Comparison of ENCODE assay signal across 8 mouse cellular contexts in genomic region chr13:49371428-49371899, GRCm38 (mm10). TPM values are rescaled to one million over a fixed set of nuclear protein-coding genes. Genes with fewer than 3 reads are reported as not detected.
DNase-seq lines count a peak whose midpoint lies in the region; ATAC-seq lines count a peak whose summit lies in the region.

No protein-coding gene starts in this region.

- H3K27ac ChIP-seq in embryonic facial prominence, embryonic 12.5 days: peak overlapping the region; percentile 65
- peak overlapping the region; percentile 88 for H3K27ac ChIP-seq in heart, embryonic 16.5 days (ENCODE audit: low read length)
- H3K27ac ChIP-seq in kidney, embryonic 16.5 days (ENCODE audit: low read length): peak overlapping the region; percentile 86
- peak overlapping the region; percentile 67 for H3K27ac ChIP-seq in liver, embryonic 13.5 days

- WGBS in embryonic facial prominence, embryonic 12.5 days: 23% methylated on average over 3 of the region's 3 CpGs
- 17% methylated on average over 3 of the region's 3 CpGs for WGBS in heart, embryonic 16.5 days
- WGBS in kidney, embryonic 16.5 days: 7% methylated on average over 3 of the region's 3 CpGs
- WGBS in liver, embryonic 13.5 days (ENCODE audit: insufficient replicate concordance): 35% methylated on average over 3 of the region's 3 CpGs

- peaks cover 43% of the 10 kb centered on the region for H3K36me3 ChIP-seq in embryonic facial prominence, embryonic 12.5 days
- H3K36me3 ChIP-seq in heart, embryonic 16.5 days (ENCODE audit: control insufficient read depth, insufficient read depth): peaks cover 12% of the 10 kb centered on the region
- H3K36me3 ChIP-seq in kidney, embryonic 16.5 days (ENCODE audit: insufficient read depth, low read length): peaks cover 18% of the 10 kb centered on the region
- peaks cover 24% of the 10 kb centered on the region for H3K36me3 ChIP-seq in liver, embryonic 13.5 days

- peak; percentile 53; the same call in 1 of the 2 replicates for ATAC-seq in embryonic facial prominence, embryonic 12.5 days (ENCODE audit: insufficient number of reproducible peaks, insufficient read depth, low FRiP score, low TSS enrichment)
- peak; percentile 84 for ATAC-seq in heart, embryonic 16.5 days (replicated peaks; ENCODE audit: extremely low read depth, insufficient read depth, low FRiP score)
- peak; percentile 91 for ATAC-seq in kidney, embryonic 16.5 days (ENCODE audit: low FRiP score, low TSS enrichment)
- ATAC-seq in liver, embryonic 13.5 days (ENCODE audit: low read depth): peak; percentile 71

- no peaks in the 10 kb centered on the region for H3K27me3 ChIP-seq in embryonic facial prominence, embryonic 12.5 days
- H3K27me3 ChIP-seq in heart, embryonic 16.5 days (ENCODE audit: control insufficient read depth, insufficient read depth, low read length): no peaks in the 10 kb centered on the region
- no peaks in the 10 kb centered on the region for H3K27me3 ChIP-seq in kidney, embryonic 16.5 days (ENCODE audit: insufficient read depth, low read length)
- H3K27me3 ChIP-seq in liver, embryonic 13.5 days: no peaks in the 10 kb centered on the region

- DNase-seq in ovary, postnatal 14 days (ENCODE audit: low spot score): peak; percentile 29
- DNase-seq in ovary, postnatal 10 days (ENCODE audit: low spot score): no peak
- no peak for DNase-seq in liver, embryonic 13.5 days
- DNase-seq in naive thymus-derived CD4-positive, alpha-beta T cell, adult 2 months (ENCODE audit: low read depth): peak; percentile 68
- DNase-seq in thymus, postnatal 14 days: peak; percentile 78

- peaks cover 7% of the 10 kb centered on the region; the same call in 1 of the 2 replicates for H3K4me1 ChIP-seq in embryonic facial prominence, embryonic 12.5 days
- peaks cover 38% of the 10 kb centered on the region for H3K4me1 ChIP-seq in heart, embryonic 16.5 days (ENCODE audit: control insufficient read depth, insufficient read depth, low read length)
- H3K4me1 ChIP-seq in kidney, embryonic 16.5 days (ENCODE audit: insufficient read depth, low read length): peaks cover 19% of the 10 kb centered on the region
- H3K4me1 ChIP-seq in liver, embryonic 13.5 days (replicated peaks): peaks cover 67% of the 10 kb centered on the region

- H3K4me3 ChIP-seq in embryonic facial prominence, embryonic 12.5 days: no peak overlapping the region
- H3K4me3 ChIP-seq in heart, embryonic 16.5 days (ENCODE audit: low read length): no peak overlapping the region
- no peak overlapping the region for H3K4me3 ChIP-seq in kidney, embryonic 16.5 days (ENCODE audit: low read length)
- no peak overlapping the region for H3K4me3 ChIP-seq in liver, embryonic 13.5 days (replicated peaks)

- H3K9ac ChIP-seq in embryonic facial prominence, embryonic 12.5 days: no peak overlapping the region
- H3K9ac ChIP-seq in heart, embryonic 16.5 days (ENCODE audit: low read length): peak overlapping the region; percentile 52; the same call in 1 of the 2 replicates
- H3K9ac ChIP-seq in kidney, embryonic 16.5 days (replicated peaks; ENCODE audit: low read length): 0 out of 2 replicates have a peak overlapping the region, but pooled peaks have one; percentile 3
- H3K9ac ChIP-seq in liver, embryonic 13.5 days: no peak overlapping the region

- no peaks in the 10 kb centered on the region for H3K9me3 ChIP-seq in embryonic facial prominence, embryonic 12.5 days
- H3K9me3 ChIP-seq in heart, embryonic 16.5 days (replicated peaks; ENCODE audit: control insufficient read depth, low read length): no peaks in the 10 kb centered on the region
- no peaks in the 10 kb centered on the region for H3K9me3 ChIP-seq in kidney, embryonic 16.5 days (ENCODE audit: low read length)
- H3K9me3 ChIP-seq in liver, embryonic 13.5 days (replicated peaks): no peaks in the 10 kb centered on the region

- no peak overlapping the region for H3K4me2 ChIP-seq in embryonic facial prominence, embryonic 12.5 days (replicated peaks)
- H3K4me2 ChIP-seq in heart, embryonic 16.5 days (ENCODE audit: low read depth, low read length): no peak overlapping the region
- H3K4me2 ChIP-seq in kidney, embryonic 16.5 days (replicated peaks; ENCODE audit: low read depth, low read length): no peak overlapping the region
- no peak overlapping the region for H3K4me2 ChIP-seq in liver, embryonic 13.5 days

RNA-seq across cellular contexts. Expression of gene Bicd2, which starts 30.1 kb away (rescaled TPM):
- 42.0 and 42.3 TPM in 2 replicates for polyA plus RNA-seq in embryonic facial prominence, embryonic 12.5 days (2016; fragmentation: Nextera tagmentation; extraction: Ambion mirVana)
- 55.9 and 59.8 TPM in 2 replicates for polyA plus RNA-seq in heart, embryonic 16.5 days (2015; fragmentation: Nextera tagmentation; extraction: Ambion mirVana)
- polyA plus RNA-seq in kidney, embryonic 16.5 days (2015; fragmentation: Nextera tagmentation; extraction: Ambion mirVana): 27.9 and 29.4 TPM in 2 replicates
- polyA plus RNA-seq in liver, embryonic 13.5 days (2015; fragmentation: Nextera tagmentation; extraction: Ambion mirVana): 9.0 and 10.5 TPM in 2 replicates

RNA-seq across cellular contexts. Expression of gene Ippk, which starts 49.6 kb away (rescaled TPM):
- polyA plus RNA-seq in embryonic facial prominence, embryonic 12.5 days (2016; fragmentation: Nextera tagmentation; extraction: Ambion mirVana): 14.0 and 15.8 TPM in 2 replicates
- 11.1 and 11.8 TPM in 2 replicates for polyA plus RNA-seq in heart, embryonic 16.5 days (2015; fragmentation: Nextera tagmentation; extraction: Ambion mirVana)
- 17.4 and 17.9 TPM in 2 replicates for polyA plus RNA-seq in kidney, embryonic 16.5 days (2015; fragmentation: Nextera tagmentation; extraction: Ambion mirVana)
- polyA plus RNA-seq in liver, embryonic 13.5 days (2015; fragmentation: Nextera tagmentation; extraction: Ambion mirVana): 10.1 and 11.7 TPM in 2 replicates

RNA-seq across cellular contexts. Expression of gene Fgd3, which starts 51.4 kb away (rescaled TPM):
- polyA plus RNA-seq in embryonic facial prominence, embryonic 12.5 days (2016; fragmentation: Nextera tagmentation; extraction: Ambion mirVana): 1.2 and 1.5 TPM in 2 replicates
- polyA plus RNA-seq in heart, embryonic 16.5 days (2015; fragmentation: Nextera tagmentation; extraction: Ambion mirVana): 0.22 and 0.29 TPM in 2 replicates
- polyA plus RNA-seq in kidney, embryonic 16.5 days (2015; fragmentation: Nextera tagmentation; extraction: Ambion mirVana): 1.0 and 1.1 TPM in 2 replicates
- 0.37 and 0.39 TPM in 2 replicates for polyA plus RNA-seq in liver, embryonic 13.5 days (2015; fragmentation: Nextera tagmentation; extraction: Ambion mirVana)

Comparison
In these comparisons a context has a peak if more than half of its experiments do, and no peak if none do; other contexts are left out.
1. DNase-seq: peak in ovary, postnatal 14 days (single experiment), naive thymus-derived CD4-positive, alpha-beta T cell, adult 2 months (single experiment) and thymus, postnatal 14 days (single experiment); none in ovary, postnatal 10 days (single experiment) and liver, embryonic 13.5 days (single experiment).
2. H3K9ac ChIP-seq: peak in heart, embryonic 16.5 days (single experiment) and kidney, embryonic 16.5 days (single experiment); none in embryonic facial prominence, embryonic 12.5 days (single experiment) and liver, embryonic 13.5 days (single experiment).
3. Peak in every context shown above with its lines, with median percentiles within 50 percentile points of each other: ATAC-seq and H3K27ac ChIP-seq.